Mouse (Mus musculus) intestine, postnatal 0 days (tissue): ENCODE data around the gene Map3k11. TPM values are rescaled to one million over a fixed set of nuclear protein-coding genes. Genes with fewer than 3 reads are reported as not detected.

Source experiments
- ATAC-seq: fragments of 200-750 bp; cut with Nextera tagmentation; 2 replicates; pipeline ENCODE4 v1.8.0; 2017; ENCODE audit warnings: mild to moderate bottlenecking, moderate TSS enrichment, moderate library complexity
- H3K27ac ChIP-seq: fragments of 300-500 bp; sonication (generic); 2 replicates; pipeline ENCODE4 v1.5.1; 2014; ENCODE audit warnings: mild to moderate bottlenecking, low read depth, low read length, moderate library complexity
- H3K27me3 ChIP-seq: fragments of 300-500 bp; sonication (generic); replicated peaks from 2 replicates; pipeline ENCODE4 v1.6.1; 2014; ENCODE audit warnings: low read length, mixed read lengths; ENCODE audit not compliant: control insufficient read depth, insufficient read depth
- H3K36me3 ChIP-seq: fragments of 300-500 bp; sonication (generic); 2 replicates; pipeline ENCODE4 v1.6.1; 2014; ENCODE audit warnings: mild to moderate bottlenecking, moderate library complexity; ENCODE audit not compliant: control insufficient read depth, insufficient read depth
- H3K4me1 ChIP-seq: fragments of 300-500 bp; sonication (generic); replicated peaks from 2 replicates; pipeline ENCODE4 v1.6.1; 2014; ENCODE audit warnings: antibody characterized with exemption, low read length, mixed read lengths; ENCODE audit not compliant: control insufficient read depth, insufficient read depth
- H3K4me2 ChIP-seq: fragments of 300-500 bp; sonication (generic); replicated peaks from 2 replicates; pipeline ENCODE4 v1.6.1; 2014; ENCODE audit warnings: low read depth, mild to moderate bottlenecking, moderate library complexity
- H3K4me3 ChIP-seq: fragments of 300-500 bp; sonication (generic); 2 replicates; pipeline ENCODE4 v1.5.1; 2014; ENCODE audit warnings: low read depth, low read length
- H3K9ac ChIP-seq: fragments of 300-500 bp; sonication (generic); 2 replicates; pipeline ENCODE4 v1.6.1; 2014; ENCODE audit warnings: mild to moderate bottlenecking, low read depth, low read length
- H3K9me3 ChIP-seq: fragments of 300-500 bp; sonication (generic); 2 replicates; pipeline ENCODE4 v1.6.1; 2016; ENCODE audit warnings: mixed run types; ENCODE audit not compliant: control insufficient read depth
- CTCF ChIP-seq: sonication (generic); IDR thresholded peaks from 2 replicates; pipeline ENCODE4 v1.5.1; 2016; ENCODE audit warnings: low read depth, mild to moderate bottlenecking, control low read depth, antibody characterized with exemption, moderate library complexity
- WGBS: fragments of 180-500 bp; shearing (Covaris S2); extraction: QIAGEN DNeasy Blood & Tissue Kit; methylation state at CpG from one replicate; pipeline ENCODE4 v1.1.7; 2014; 5-methylcytosine and 5-hydroxymethylcytosine counted together
- polyA plus RNA-seq: library from polyadenylated mRNA; unstranded; fragments of >200 nt; fragmentation: Nextera tagmentation; extraction: Ambion mirVana; gene quantifications from 2 replicates; pipeline ENCODE4 v1.2.1, GENCODE M21; 2015

The Map3k11 gene
- polyA plus RNA-seq, 1 experiment from 2014 or later: 29.4 TPM

DNA sequence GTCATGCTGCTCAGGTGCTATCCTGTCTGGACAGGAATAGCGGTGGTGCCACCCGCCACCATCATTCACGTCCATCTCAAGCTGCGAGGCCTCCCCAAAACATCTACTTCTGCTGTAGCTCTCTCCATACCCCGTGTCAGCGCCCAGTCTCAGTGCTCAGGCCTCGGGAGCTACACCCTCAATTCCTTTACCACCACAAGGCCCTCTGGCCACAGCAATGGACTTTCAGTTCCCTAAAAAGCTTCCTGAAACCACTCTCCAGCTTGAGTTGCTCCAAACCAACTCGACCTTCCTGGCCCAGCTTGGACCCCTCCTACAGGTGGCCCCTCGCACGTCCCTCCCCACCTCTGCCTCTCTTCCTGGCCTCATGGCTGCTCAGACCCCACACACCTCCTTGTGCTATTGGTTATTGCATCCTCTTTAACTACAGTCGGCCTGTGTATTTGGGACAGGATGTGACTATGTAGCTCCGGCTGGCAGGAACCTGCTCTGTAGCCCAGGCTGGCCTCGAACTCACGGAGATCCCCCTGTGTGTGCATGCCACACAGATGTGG is 23.4 kb downstream of the Map3k11 start:
- Histone ChIP-seq H3K9ac (no peak overlapping the region), H3K27me3 (no peaks in the 10 kb centered on the region), H3K4me1 (no peaks in the 10 kb centered on the region), H3K4me3 (no peak overlapping the region), H3K27ac (no peak overlapping the region), H3K36me3 (peaks cover 68% of the 10 kb centered on the region), H3K4me2 (no peak overlapping the region), H3K9me3 (no peaks in the 10 kb centered on the region)
- no peak for TF ChIP-seq CTCF
- no peak for ATAC-seq
- WGBS: 90% methylated on average over 14 of the region's 14 CpGs

DNA sequence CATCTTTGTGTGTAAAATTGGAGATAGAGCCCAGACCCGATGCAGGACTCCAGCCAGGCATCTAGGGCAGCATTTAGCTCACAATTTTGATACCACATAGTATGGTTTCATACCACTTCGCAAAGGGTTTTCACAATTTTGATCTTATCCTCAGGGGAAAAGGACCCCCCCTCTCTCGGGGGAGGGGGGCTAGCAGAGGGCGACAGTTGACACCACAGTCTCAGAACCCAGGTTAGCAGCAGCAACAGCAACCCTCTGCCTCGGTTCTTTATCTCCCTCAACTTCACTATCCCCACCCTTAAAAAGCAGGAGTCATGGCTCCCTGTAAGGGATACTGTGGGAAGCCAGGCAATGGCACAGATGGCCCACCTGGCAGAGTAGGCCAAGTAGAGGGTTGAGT is 24.7 kb downstream of the Map3k11 start:
- H3K9ac ChIP-seq: no peak overlapping the region
- TF ChIP-seq CTCF: no peak
- H3K9me3 ChIP-seq: no peaks in the 10 kb centered on the region
- no peak for ATAC-seq
- no peaks in the 10 kb centered on the region for H3K27me3 ChIP-seq
- H3K4me2 ChIP-seq: peak overlapping the region; percentile 1; the same call in 1 of the 2 replicates
- WGBS: 70% methylated on average over 5 of the region's 5 CpGs
- no peak overlapping the region for H3K4me3 ChIP-seq
- peaks cover 69% of the 10 kb centered on the region for H3K36me3 ChIP-seq
- no peak overlapping the region for H3K27ac ChIP-seq
- H3K4me1 ChIP-seq: no peaks in the 10 kb centered on the region

DNA sequence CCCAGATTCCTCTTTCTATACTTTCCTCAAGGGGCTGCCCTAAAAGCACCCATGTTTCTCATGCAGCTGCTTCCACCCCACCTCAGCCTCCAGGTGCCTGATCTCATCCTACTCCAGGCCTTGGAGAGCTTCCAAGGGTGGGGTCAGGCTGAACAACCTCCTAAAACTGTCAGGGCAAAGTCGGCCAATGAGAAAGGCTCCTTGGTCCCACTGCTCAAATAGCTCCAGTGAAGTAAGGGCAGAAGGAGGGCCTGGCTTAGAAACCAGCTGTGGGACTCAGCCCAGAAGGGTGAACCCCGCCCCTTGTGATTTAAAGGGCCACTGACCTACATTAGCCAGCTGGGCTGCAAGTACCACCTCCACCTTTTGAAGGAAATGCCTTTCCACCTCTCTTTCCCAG is 25.2 kb downstream of the Map3k11 start:
- 6% methylated on average over 2 of the region's 2 CpGs for WGBS
- H3K27ac ChIP-seq: peak overlapping the region; percentile 31; the same call in 1 of the 2 replicates
- H3K9me3 ChIP-seq: no peaks in the 10 kb centered on the region
- TF ChIP-seq CTCF: no peak
- no peaks in the 10 kb centered on the region for H3K27me3 ChIP-seq
- H3K4me2 ChIP-seq: peak overlapping the region; percentile 1; the same call in 1 of the 2 replicates
- no peak overlapping the region for H3K4me3 ChIP-seq
- ATAC-seq: peak; percentile 59
- H3K9ac ChIP-seq: no peak overlapping the region
- H3K4me1 ChIP-seq: no peaks in the 10 kb centered on the region
- peaks cover 69% of the 10 kb centered on the region for H3K36me3 ChIP-seq

DNA sequence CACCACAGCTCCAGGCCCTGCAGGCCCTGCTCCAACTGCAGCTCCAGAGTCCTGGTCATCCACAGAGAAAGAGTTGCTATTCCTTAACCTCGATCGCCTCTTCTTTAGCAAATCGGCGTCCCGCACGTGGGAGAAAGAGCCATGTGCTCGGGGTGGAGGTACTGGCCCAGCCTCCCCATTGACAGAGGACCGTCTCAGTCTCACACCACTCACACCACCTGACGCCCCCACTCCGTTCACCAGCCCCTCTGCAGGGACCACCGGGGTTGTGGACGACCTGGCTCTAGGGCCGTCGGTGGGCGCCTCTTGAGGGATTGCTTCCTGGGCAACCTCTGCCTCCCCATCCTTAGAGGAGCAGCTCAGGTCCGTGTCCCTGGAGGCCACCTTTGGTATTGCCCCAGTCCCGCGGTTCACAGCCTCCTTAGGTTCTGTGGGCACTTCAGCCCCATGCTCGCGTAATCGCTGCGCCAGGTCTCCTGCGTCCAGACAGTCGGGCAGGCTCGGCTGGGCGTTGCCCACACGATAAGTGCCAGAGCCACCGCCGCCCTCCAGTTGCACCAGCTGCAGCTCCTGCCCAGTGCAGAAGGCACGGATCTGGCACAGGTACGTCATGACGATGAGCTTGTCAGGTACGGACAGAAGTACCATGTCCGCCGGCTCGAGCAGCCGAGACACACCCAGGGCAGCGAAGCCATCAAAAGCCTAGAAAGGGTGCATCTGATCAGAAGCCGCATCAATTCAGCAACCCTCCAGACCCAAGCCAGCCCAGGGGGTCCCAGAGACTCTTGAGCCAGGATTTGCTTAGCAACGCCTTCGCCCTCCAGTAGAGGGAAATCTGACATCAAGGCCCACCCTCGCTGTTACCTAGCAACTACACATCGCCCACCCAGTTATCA is 27.5 kb downstream of the Map3k11 start:
- peak; percentile 66 for TF ChIP-seq CTCF
- no peak overlapping the region for H3K4me3 ChIP-seq
- no peak overlapping the region; the same call in 1 of the 2 replicates for H3K27ac ChIP-seq
- no peak overlapping the region; the same call in 1 of the 2 replicates for H3K4me2 ChIP-seq
- peaks cover 72% of the 10 kb centered on the region for H3K36me3 ChIP-seq
- H3K9me3 ChIP-seq: no peaks in the 10 kb centered on the region
- 41% methylated on average over 43 of the region's 43 CpGs for whole genome bisulfite sequencing
- peak; percentile 71 for ATAC-seq
- no peaks in the 10 kb centered on the region for H3K4me1 ChIP-seq
- no peak overlapping the region for H3K9ac ChIP-seq
- no peaks in the 10 kb centered on the region for H3K27me3 ChIP-seq

DNA sequence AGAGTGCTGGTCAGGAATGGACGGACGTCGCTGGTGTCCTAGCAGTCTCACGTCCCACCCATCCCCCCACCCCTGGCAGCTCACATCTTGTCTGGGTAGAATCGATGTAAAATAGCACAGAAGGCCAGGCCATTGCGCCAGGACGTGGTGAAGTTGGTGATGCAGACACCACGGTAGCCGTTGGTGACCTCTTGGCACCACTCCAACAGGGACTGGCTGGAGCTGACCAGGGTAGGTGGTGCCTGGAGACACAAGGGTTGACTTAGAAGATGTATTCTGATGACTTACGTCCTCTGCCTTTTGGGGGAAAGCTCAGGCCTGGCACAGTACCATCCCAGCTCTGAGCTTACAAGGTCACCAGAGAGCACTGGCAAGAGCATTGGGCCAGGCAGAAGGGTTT is 28.4 kb downstream of the Map3k11 start:
- H3K27ac ChIP-seq: no peak overlapping the region
- no peak for TF ChIP-seq CTCF
- WGBS: 68% methylated on average over 10 of the region's 10 CpGs

DNA sequence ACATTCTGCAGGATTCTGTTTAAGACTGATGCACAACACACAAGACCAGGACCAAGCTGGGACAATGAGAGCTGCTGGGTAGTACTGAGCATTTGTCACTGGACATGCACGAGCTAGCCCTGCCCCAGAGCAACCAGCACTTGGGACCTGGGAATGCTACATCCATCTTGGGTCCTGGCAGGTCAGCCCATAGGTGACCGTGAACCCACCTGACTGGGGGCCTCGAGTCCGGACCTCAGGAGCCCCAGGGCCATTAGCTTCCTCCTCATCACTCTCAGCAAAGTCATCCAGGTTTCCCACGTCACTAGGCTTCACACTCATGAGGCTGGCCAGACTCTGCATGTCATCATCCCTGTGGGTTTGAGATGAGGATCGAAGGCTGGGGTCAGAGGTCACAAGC is 32.7 kb downstream of the Map3k11 start:
- ATAC-seq: no peak
- Histone ChIP-seq H3K27me3 (no peaks in the 10 kb centered on the region), H3K4me3 (no peak overlapping the region), H3K4me1 (no peaks in the 10 kb centered on the region; the same call in 1 of the 2 replicates), H3K9ac (no peak overlapping the region), H3K9me3 (no peaks in the 10 kb centered on the region), H3K4me2 (no peak overlapping the region), H3K36me3 (peaks cover 61% of the 10 kb centered on the region), H3K27ac (no peak overlapping the region)
- WGBS: 88% methylated on average over 6 of the region's 6 CpGs
- no peak for TF ChIP-seq CTCF

More for the DNA sequence above, 28.4 kb downstream of the Map3k11 start:
- no peaks in the 10 kb centered on the region for H3K4me1 ChIP-seq
- H3K4me3 ChIP-seq: no peak overlapping the region
- no peak overlapping the region for H3K4me2 ChIP-seq
- no peak overlapping the region for H3K9ac ChIP-seq
- ATAC-seq: no peak
- H3K27me3 ChIP-seq: no peaks in the 10 kb centered on the region
- peaks cover 76% of the 10 kb centered on the region for H3K36me3 ChIP-seq
- no peaks in the 10 kb centered on the region for H3K9me3 ChIP-seq
